Mouse (Mus musculus) spleen, embryonic (tissue): ENCODE data around the gene Kcnk3.

Source experiments
- CTCF ChIA-PET: fragments of 350-600 bp; sonication (Branson Sonifier 250); formaldehyde crosslinking; loops from one replicate; lab custom pipeline; 2022; lab: Charles Lee

The Kcnk3 gene

DNA sequence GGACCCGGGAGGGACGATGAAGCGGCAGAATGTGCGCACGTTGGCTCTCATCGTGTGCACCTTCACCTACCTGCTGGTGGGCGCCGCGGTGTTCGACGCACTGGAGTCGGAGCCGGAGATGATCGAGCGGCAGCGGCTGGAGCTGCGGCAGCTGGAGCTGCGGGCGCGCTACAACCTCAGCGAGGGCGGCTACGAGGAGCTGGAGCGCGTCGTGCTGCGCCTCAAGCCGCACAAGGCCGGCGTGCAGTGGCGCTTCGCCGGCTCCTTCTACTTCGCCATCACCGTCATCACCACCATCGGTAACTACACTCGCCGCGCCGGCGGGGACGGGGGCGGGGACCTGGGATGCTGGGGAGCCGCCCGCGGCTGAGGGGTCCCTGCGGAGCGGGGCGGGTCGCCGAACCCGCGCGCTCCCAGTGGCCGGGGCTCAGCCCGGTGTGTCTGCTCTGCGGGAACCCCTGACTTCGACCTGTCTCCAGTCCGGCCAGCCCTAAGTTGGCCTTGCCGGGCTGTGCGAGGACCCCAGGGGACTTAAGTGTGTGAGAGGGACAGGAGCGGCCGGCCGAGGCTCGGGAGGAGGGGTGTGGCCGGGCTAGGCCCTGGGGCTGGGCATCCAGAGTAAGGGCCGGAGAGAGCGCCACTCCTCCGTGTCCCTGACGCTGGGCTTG lies 465 bp downstream of the Kcnk3 start:
- CTCF ChIA-PET, result no interaction called here

DNA sequence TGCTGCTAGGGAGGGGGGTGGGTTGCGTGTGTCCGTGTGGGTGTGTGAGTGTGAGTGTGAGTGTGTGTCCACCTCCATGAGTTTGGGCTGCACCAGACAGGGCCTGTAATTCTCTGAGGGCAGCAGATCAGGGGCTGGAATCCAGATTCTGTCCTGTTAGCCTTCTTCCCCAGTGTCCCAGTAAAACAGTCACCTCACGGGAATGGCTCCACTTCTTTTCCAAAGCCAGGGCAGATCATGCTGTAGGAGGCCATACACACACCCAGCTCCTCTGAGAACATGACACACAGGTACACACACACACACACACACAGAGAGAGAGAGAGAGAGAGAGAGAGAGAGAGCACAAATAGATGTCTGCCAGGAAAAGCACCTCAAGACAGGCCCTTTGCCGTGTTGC lies 1.1 kb downstream of the Kcnk3 start:
- CTCF ChIA-PET, result no interaction called here

GRCm38 (mm10) chr5:30589546-30589945 lies 1.6 kb downstream of the Kcnk3 start:
- CTCF ChIA-PET, result interaction anchor here (0.7 kb wide), 1 partner anchor 383 kb away, joined by 7 read pairs; no protein-coding TSS in a partner anchor

DNA sequence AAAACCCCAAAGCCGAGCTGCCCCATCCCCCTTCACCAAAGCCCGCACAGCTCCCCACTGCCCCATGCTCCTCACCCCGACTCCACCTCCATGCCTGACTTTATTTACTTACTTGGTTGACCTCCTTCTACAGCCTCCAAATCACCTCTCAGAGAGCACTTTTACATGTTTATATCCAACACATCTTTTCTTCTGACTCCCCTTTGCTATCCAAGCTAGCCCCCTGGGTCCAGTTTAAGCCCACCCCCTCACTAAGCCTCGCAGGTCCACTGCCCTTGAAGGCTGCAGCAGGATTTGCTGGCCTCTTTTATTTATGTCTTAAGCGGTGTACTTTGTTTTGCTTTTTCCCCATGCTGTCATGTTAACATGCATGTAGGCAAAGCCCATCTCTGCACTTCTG lies 2.3 kb downstream of the Kcnk3 start:
- CTCF ChIA-PET, result interaction anchor here (0.7 kb wide), 1 partner anchor 384 kb away, joined by 7 read pairs; no protein-coding TSS in a partner anchor

DNA sequence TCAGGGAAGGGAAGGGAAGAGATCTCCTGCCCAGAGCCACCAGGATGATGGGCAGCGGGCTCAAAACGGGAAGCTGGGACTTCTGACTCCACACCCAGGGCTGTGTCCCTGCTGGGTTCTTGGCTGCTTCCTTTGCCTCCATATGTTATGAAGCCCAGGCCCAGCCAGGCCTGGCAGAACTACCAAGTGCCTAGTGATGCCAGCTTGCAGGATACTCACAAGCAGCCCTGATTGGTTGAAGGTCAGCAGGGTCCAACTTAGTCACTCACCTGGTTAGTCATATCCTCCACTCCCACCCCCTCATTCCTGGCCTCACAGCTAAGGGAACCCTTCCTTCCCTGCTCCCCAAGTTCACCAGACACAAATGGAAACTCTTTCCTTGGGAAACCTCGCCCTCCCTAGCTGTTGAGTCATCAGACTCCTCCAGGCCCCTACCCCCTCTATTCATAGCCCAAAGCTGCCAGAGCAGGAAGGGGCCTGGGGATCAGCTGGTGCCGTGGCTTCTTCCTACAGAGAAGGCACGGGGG lies 3.3 kb downstream of the Kcnk3 start:
- CTCF ChIA-PET, result interaction anchor here (0.6 kb wide), 1 partner anchor 199 kb away, joined by 6 read pairs; no protein-coding TSS in a partner anchor

GRCm38 (mm10) chr5:30591786-30592185 lies 3.8 kb downstream of the Kcnk3 start:
- CTCF ChIA-PET, result interaction anchor here (0.6 kb wide), 1 partner anchor 14 kb away, joined by 3 read pairs; no protein-coding TSS in a partner anchor

GRCm38 (mm10) chr5:30592279-30592980 lies 4.5 kb downstream of the Kcnk3 start:
- CTCF ChIA-PET, result interaction anchor here (0.6 kb wide), 1 partner anchor 13 kb away, joined by 3 read pairs; no protein-coding TSS in a partner anchor

- CTCF ChIA-PET, result interaction anchor here (0.7 kb wide), 1 partner anchor 45 kb away, joined by 5 read pairs; no protein-coding TSS in a partner anchor
These were observed 5.4 kb downstream of the Kcnk3 start for GRCm38 (mm10) chr5:30593360-30593759.

DNA sequence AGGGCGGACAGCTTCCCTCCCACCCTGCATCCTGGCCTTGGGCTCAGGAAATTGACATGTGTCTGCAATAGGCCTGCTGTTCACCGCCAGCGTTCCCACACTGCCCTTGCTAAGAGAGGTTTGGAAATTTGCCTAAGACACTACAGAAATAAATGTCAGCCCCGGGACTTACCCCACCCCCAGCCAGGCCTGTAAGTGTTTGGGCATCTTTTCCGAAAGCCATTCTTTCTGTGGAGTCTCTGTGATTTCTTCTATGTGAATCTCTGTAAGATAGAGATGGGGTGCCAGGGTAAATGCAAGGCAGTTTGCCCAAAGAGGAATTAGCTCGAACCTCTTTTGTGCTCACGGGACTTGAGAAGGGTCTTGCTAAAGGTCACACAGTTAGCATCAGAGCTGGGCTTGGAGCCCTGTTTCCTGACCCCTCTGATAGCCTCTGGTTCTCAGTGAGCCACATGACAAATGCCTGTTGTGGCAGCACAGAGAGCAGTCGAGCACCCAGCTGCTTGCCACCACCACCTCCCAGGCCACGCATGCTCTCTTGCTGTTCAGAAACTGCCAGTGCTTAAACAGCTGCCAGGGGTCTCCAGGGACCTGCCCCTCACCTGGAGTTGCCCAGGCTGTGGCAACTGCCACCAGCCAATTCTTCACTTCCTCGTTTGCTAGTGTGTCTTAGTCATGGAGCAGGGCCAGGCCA lies 6.0 kb downstream of the Kcnk3 start:
- CTCF ChIA-PET, result interaction anchor here (0.7 kb wide), 1 partner anchor 45 kb away, joined by 5 read pairs; no protein-coding TSS in a partner anchor

DNA sequence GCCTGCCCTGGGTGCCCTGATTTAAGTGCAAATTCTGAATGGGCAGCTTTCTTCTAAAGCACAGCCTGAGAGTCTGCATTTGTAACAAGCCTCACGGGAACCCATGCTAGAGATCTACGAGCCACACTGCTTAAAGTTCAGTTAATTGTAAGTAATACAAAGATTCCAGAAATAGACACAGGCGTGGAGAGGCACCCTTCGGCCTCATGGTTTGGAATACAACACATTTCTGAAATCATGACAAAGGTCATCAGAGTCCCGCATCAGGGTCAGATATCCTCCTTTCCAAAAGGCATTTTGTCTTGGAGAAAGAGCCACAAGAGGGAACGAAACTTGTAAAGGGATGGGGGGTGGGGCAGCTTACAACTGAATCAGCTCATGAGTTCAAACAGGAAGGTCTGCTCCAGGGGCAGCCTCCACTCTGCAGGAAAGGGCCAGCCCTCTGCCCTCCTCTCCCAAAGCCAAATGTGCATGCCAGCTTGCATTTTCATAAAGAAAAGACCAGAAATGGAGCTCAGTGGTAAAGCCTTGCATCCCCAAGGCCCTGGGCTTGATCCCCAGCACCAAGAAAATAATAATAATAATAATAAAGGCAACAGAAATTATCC lies 7.1 kb downstream of the Kcnk3 start:
- CTCF ChIA-PET, result no interaction called here

GRCm38 (mm10) chr5:30601397-30601796 lies 13.4 kb downstream of the Kcnk3 start:
- CTCF ChIA-PET, result no interaction called here

DNA sequence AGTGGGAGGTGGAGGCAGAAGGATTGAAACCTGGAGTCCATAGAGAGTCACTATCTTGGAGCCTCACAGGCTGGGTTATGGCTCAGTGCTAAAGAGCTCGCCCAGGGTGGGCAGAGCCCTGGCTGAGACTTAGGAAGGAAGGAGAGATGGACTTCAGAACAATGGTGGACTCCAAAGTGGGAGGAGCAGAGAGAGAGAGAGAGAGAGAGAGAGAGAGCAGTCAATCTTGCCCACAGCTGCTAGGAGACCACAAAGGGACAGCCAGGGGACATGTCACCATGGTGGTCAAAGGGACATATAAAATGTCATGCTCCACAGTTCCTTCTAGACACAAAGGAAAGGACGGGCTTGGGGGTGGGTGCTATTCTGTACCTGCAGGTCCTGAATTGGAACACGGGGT lies 15.3 kb downstream of the Kcnk3 start:
- CTCF ChIA-PET, result no interaction called here

DNA sequence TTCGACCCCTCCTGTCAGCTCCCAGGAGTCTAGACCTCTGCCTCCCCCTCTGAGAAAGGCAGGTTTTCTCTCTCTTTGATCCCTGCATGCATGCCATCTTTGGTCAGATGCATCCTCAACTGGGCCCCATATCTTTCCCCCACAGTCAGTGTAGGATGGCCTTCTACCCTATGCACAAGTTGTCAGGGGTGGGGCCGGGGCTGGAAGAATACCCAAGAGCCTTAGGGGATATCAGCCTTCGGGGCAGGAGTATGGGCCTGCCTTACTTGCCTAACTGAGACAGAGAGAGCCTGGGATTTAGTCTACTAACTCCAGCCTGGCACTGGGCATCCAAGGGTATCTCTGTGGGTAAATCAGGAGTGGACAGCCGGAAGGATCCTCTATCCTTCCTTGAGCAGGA lies 16.0 kb downstream of the Kcnk3 start:
- CTCF ChIA-PET, result no interaction called here

DNA sequence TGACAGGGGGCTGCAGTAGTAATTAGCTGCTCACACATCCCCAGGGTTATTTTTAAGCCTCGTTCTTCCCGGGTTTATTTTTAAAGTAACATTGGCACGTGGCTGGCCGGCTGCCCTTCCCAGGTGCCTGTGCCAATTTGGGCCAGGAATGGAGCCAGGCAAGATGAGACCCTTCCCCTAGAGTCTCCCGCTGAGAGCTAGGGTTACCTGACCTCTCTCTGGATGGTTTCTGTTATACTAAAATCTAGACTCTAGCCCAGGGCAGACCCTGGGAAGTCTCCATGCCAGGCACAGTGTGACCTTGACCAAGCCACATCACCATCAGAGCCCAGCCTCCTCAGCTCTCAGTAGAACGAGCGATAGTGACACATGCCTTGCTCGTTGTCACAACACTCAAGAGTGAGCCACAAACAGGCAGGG lies 16.8 kb downstream of the Kcnk3 start:
- CTCF ChIA-PET, result no interaction called here

DNA sequence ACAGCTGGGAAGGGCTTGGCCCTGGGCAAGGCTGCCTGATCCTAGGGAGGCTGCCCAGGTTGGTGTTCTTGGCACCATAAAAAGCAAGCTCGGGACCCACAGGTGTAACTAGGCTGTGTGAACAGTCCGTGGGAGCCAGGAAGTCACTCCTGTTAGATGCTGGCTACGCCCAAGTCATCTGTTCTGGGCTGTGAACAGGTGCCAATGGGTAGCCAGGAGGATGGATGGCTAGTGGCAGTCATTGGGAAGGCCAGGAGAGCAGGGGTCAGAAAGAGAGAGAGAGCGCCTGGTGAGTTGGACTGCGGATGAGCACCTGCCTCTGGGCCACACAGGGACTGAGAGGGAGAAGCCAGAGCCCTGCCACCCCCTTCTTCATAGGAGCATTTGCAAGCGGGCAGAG lies 17.7 kb downstream of the Kcnk3 start:
- CTCF ChIA-PET, result interaction anchor here (0.7 kb wide), 1 partner anchor 13 kb away, joined by 3 read pairs; no protein-coding TSS in a partner anchor

DNA sequence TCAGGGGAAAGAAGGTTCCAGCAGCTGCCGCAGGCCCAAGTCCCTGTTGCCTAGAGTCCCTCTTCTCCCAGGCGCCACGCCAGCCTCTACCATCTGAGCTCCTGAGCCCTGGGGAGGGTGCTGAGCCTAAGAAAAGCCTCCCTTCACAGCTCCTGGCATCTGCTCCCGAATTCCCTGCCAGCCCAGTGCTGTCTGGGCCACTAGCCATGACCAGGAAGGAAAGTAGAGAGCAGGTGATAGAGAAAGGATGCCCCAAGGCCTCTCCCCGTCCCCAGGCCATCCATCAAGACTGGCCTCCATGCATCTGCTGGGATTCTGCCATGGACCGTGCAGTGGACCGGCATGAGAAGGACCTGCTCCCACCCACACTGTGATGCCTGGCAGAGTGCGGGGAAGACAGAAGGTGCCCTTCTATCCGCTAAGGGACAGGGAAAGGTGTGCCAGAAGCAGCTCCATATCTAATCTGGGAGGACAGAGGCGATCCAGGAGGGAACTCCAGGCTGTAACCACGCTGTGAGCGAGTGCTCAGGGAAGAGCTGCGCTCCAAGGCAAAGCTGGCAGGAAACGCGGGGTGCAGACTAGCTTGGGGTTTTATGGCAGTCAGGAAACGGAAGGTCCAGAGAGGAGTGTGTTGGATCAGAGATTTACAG lies 18.6 kb downstream of the Kcnk3 start:
- CTCF ChIA-PET, result no interaction called here

- CTCF ChIA-PET, result no interaction called here
These were observed 21.1 kb downstream of the Kcnk3 start for GRCm38 (mm10) chr5:30609094-30609493.

DNA sequence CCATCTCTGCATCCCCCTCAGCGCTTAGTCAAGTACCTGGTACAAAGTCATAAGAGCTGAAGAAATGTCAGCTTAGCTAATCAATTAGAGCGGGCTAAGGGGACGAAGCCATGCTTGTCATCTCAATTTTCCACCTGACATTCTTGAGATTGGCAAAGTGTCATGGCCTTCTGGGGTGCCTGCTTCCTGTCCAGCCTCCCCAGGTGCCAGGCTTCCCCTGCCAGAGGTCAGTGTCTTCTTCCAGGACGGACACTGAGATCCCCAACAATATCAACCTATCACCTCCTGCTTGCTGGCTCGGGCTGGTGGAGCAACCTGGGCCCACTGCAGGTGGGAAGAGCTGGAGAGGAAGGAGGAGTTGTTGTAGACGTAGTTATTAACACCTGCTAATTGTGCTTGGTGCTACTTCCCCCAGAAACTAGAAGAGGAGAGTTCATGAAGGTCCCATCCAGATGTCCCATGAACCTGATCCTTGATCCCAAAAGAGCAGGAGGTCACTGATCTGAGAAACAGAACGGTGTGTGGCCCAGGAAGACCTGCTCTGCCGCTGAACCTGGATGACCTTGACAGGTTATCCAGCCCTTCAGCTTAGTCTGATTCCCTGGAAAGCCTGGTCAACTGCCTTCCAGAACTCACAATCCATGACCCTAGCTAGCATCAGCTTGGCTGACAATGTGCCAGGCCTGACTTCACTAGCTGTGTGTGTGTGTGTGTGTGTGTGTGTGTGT lies 22.1 kb downstream of the Kcnk3 start:
- CTCF ChIA-PET, result no interaction called here

DNA sequence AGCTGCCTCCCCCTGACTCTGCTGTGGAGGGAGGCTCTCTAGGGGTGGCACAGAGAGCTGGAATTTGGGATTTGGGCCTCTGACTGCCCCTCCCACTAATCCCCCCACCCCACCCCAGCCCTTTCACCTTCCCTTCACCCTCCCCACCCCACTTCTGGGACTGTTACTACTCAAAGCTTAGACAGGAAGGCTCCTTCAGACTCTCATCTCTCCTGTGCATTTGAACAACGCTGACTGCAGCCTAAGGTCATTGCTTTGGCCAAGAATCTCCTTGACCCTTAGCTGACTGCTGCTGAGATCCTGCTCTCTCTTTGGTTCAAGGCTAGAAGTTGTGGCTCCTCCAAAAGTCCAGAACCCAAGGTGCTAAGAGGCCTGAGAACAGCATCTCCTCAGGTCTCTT lies 23.1 kb downstream of the Kcnk3 start:
- CTCF ChIA-PET, result interaction anchor here (0.6 kb wide), 1 partner anchor 40 kb away, joined by 4 read pairs; no protein-coding TSS in a partner anchor

DNA sequence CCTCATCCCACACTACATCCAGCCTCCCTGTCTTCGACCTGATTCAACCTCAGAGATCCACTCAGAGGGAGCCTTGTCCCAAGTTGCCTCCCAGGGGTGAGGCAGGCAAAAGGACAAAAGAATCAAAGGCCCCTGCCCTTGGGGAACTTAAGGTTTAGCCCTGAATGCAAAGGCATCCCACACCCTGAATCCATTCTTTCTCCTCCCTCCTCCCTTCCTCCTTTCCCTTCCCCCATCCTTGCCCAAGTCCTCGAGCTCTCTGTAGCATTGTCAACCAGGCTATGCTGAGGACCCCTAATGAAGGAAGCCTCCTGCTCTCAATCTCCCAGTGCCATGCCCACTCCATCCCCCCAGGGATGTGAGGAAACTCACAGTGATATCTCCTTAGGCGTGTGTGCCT lies 23.7 kb downstream of the Kcnk3 start:
- CTCF ChIA-PET, result interaction anchor here (0.6 kb wide), 1 partner anchor 39 kb away, joined by 4 read pairs; no protein-coding TSS in a partner anchor
